ENCODE assay signal across 14 mouse cellular contexts in the genomic region with DNA sequence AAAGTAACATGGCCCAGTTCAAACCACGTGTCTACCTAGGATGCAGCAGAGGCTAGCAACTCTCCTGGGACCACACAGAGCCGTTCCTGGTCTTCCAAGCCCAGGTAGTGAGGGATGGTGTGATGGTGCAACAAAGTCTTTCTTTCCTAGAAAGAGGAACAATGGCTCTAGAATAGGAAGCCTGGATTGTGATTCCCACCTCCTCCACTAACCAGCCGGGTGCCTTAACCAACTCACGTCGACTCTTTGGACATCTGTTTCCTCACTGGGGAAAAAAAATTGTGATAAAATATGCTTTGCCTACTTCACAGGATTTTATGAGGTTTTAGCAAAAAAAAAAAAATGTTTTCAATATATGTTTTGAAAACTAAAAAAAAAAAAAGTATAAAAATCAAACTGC.
DNase-seq lines count a peak whose midpoint lies in the region.
"Had no signal": no experiment of that assay in that cellular context is flagged by ENCODE, and none has a peak within 500 bp of the region (broad histone marks: within the 10 kb centered on the region; RNA-seq: fewer than 3 reads in every experiment).

No protein-coding gene starts in this region.

- intact Hi-C loops in heart, postnatal 14 days (cut with DNase I), result no loop called here

- DNase-seq in heart, adult 11 months, result peak; percentile 25
- DNase-seq in heart, postnatal 14 days, result no peak
- peak; percentile 45 for DNase-seq in brain, adult 2 months (ENCODE audit: low read depth, low spot score)
- DNase-seq in telencephalon, adult 2 months (ENCODE audit: low read depth, low spot score), result peak; percentile 32
- no peak for DNase-seq in retina, embryonic 14.5 days (ENCODE audit: low spot score)
- DNase-seq: adrenal gland, adult 2 months; adrenal gland, postnatal 10 days; adrenal gland, postnatal 25 days; cerebellum, adult 11-12 months; cerebellum, adult 2 months; cerebellum, adult 9-10 months; cerebellum, postnatal 10 days; cerebellum, postnatal 25 days; forebrain, postnatal 0 days had no signal

Comparison
In these comparisons a context has a peak if more than half of its experiments do, and no peak if none do; other contexts are left out.
1. DNase-seq: peak in heart, adult 11 months (single experiment), brain, adult 2 months (single experiment) and telencephalon, adult 2 months (single experiment); none in heart, postnatal 14 days (0 of 2) and retina, embryonic 14.5 days (single experiment).